Mouse (Mus musculus): ENCODE results near the gene Rbm12. TPM values are rescaled to one million over a fixed set of nuclear protein-coding genes. Genes with fewer than 3 reads are reported as not detected.
"Not testable (repeated sequence)": the region's sequence is repeated elsewhere in the genome, so short reads cannot be mapped to it uniquely, and the experiment has no call there.

Gene Rbm12
- total RNA-seq, 2 experiments from 2014 or later = 27.7 to 36.0 TPM

DNA sequence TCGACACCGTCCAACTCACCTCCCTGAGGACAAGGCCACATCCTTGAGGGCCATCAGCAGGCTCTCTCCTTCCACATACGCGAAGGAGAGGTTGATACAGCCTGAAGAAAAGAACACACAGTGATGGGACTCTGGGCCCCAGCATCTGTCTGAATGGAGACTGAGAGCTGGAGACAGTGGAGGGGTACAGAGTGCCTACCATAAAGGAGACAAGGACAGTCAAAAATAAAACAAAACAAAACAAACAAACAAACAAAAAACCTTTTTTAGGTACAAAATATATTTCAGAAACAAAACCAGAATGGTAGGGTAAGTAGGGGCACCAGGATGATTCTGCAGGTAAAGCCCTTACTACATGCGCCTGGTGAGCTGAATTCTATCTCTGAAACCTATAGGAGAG lies 15.2 kb upstream of the Rbm12 start, which contains the start of gene Gm28036:
Gene Gm28036 (minus strand): TSS at position 101 of the 400 bp plus-strand sequence.
- intact Hi-C loops (cut with DNase I) = loop anchor here (10.0 kb wide), 1 partner anchor 152 kb away; no protein-coding TSS in a partner anchor
- no peak within 1 kb of the TSS for H3K27ac ChIP-seq
- DNase-seq (ENCODE audit: extremely low spot score in 1 of 2, low spot score in 2 of 2) = no peak
- TF ChIP-seq CTCF (IDR thresholded peaks at IDR 0.05) = no peak
- no peak within 1 kb of the TSS for H3K4me3 ChIP-seq

DNA sequence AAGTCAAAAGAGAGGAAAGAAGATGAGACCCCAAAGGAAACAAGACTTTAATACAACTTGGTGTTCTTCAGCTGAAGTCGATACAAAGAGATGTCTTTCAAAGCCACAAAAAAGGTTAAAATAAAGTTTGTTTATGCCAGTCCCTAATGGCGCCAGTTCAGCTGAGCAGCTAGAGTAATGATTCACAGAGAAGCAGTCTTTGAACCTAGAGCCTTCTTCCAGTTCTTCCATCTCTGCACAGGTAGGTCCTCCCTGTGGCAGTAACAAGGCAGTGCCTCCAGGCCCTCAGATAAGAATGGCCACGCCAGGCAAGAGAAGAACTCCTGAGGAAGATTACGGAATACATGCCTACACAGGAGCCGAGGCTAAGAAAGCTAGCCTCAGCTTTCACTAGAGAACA lies 12.0 kb upstream of the Rbm12 start:
- Histone ChIP-seq H3K4me3 (no peak overlapping the region), H3K27ac (no peak overlapping the region)
- no peak for TF ChIP-seq CTCF (IDR thresholded peaks at IDR 0.05)
- DNase-seq (ENCODE audit: extremely low spot score in 1 of 2, low spot score in 2 of 2) = no peak
- intact Hi-C loops (cut with DNase I) = loop anchor here (10.0 kb wide), 1 partner anchor 149 kb away; no protein-coding TSS in a partner anchor

DNA sequence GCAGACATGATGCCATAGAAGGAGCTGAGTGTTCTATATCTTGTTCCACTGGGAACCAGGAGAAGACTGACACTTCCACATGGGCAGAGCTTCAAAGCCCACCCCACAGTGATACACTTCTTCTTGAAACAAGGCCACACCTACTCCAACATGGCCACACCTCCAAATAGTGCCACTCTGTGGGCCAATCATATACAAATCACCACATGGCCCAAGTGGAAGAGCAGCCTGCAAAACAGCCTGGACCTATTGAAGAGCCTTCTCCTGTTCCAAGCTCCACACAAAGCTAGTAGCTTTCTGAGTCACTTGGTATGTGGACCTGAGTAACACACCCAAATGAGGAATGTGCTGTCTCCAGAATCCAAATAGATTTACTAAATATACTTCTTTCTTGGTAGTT lies 7.8 kb upstream of the Rbm12 start:
- TF ChIP-seq CTCF (IDR thresholded peaks at IDR 0.05) = no peak
- DNase-seq (ENCODE audit: extremely low spot score in 1 of 2, low spot score in 2 of 2) = no peak
- Histone ChIP-seq H3K4me3 (no peak overlapping the region), H3K27ac (no peak overlapping the region)
- intact Hi-C loops (cut with DNase I) = no loop called here

DNA sequence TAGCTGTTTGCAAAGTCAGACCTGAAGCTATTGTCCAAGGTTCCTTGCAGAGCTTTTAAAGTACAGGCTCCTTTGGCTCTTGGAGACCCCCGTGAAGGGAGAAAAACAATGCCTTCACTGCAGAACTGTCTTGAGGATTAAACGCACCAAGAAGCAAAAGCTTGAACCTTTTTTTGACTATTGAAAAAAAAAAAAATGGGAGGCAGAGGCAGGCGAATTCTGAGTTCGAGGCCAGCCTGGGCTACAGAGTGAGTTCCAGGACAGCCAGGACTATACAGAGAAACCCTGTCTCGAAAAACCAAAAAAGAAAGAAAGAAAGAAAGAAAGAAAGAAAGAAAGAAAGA lies 274 bp upstream of the Rbm12 start:
- intact Hi-C loops (cut with DNase I); DNase-seq (ENCODE audit: extremely low spot score in 1 of 2, low spot score in 2 of 2): not testable (repeated sequence)
- Histone ChIP-seq H3K4me3 (peak overlapping the region; percentile 97), H3K27ac (peak overlapping the region; percentile 97; the same call in 1 of the 2 replicates)

DNA sequence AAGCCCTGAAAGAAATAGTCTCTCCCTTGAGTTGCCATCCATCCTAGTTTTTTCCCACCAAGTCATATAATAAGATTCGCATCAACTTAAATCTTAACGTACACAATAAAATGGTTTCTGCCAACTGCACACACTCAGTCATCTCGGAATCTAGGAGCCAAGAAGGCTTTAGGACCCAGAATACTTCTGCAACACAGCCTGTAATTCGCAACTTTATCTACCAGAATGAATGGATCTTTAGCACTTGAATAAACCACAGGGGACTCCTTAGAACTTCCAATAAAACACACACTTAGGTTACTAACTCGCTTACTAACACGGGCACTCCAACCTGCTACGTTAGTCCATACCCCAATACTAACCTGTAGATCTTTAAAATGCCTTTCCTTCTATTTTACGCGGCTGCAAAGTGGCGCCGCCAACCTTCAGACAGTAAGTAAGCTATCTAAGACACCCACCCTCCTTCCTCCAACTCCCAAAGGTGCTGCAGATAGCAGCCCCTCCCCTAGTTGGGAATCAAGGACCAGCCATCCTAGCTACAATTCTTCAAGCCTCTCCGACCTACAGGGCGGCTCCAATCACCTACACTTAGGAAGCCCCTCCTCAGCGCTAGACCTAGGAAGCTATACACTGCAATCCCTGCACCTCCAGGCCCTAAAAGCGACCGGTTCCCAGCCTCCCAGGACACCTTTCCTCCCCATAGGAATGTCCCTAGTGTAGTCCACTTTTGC lies 986 bp downstream of the Rbm12 start:
- TF ChIP-seq CTCF (IDR thresholded peaks at IDR 0.05) = no peak
- DNase-seq (ENCODE audit: extremely low spot score in 1 of 2, low spot score in 2 of 2) = peak; percentile 13 to 16
- intact Hi-C loops (cut with DNase I) = loop anchor here (2.0 kb wide), 1 partner anchor 46 kb away; the partner anchor contains the start of gene Spag4

DNA sequence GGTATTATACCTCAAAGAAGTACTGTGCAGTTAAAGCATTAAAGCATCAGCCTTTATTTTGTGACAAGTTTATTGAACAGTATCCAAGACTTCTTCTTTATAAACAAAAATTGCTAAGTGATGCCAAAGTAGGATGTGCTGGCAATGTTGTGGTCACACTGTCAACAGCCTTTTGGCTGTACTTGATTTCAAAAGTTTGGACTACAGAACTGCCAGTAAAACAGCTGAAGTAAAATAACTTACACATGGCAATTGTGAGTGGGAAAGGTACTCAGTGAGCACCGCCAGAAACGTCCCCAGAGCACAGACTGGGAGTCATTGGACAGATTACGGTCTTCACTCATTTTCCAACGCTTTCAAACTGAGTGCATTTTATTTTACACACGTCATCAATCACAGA lies 19.9 kb downstream of the Rbm12 start:
- H3K4me3 ChIP-seq = no peak overlapping the region
- TF ChIP-seq CTCF (IDR thresholded peaks at IDR 0.05) = no peak
- H3K27ac ChIP-seq = no peak overlapping the region
- no peak for DNase-seq (ENCODE audit: extremely low spot score in 1 of 2, low spot score in 2 of 2)
- intact Hi-C loops (cut with DNase I) = no loop called here

More for the DNA sequence above, 986 bp downstream of the Rbm12 start:
- Histone ChIP-seq H3K27ac (peak overlapping the region; percentile 97), H3K4me3 (peak overlapping the region; percentile 97)

DNA sequence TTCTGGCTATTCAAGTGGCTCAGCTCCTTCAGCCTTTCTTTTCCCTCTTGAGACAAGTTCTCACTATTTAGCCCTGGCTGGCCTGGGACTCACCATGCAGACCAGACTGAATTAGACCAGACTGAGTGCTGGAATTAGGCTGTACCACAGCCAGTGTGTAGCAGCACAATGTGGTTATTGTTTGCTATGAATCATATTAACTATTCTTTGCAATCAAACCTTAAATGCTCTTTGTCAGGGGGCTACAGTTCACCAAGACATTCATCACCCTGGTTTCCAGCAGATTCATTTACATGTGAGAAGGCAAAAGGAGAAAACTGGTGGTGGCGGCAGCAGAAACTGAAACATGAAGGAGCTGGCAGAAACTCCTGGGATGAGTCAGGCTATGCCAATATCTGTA lies 22.0 kb downstream of the Rbm12 start:
- TF ChIP-seq CTCF (IDR thresholded peaks at IDR 0.05) = no peak
- no peak for DNase-seq (ENCODE audit: extremely low spot score in 1 of 2, low spot score in 2 of 2)
- intact Hi-C loops (cut with DNase I) = no loop called here
- H3K27ac ChIP-seq = peak overlapping the region; percentile 30; the same call in 1 of the 2 replicates
- H3K4me3 ChIP-seq = no peak overlapping the region

DNA sequence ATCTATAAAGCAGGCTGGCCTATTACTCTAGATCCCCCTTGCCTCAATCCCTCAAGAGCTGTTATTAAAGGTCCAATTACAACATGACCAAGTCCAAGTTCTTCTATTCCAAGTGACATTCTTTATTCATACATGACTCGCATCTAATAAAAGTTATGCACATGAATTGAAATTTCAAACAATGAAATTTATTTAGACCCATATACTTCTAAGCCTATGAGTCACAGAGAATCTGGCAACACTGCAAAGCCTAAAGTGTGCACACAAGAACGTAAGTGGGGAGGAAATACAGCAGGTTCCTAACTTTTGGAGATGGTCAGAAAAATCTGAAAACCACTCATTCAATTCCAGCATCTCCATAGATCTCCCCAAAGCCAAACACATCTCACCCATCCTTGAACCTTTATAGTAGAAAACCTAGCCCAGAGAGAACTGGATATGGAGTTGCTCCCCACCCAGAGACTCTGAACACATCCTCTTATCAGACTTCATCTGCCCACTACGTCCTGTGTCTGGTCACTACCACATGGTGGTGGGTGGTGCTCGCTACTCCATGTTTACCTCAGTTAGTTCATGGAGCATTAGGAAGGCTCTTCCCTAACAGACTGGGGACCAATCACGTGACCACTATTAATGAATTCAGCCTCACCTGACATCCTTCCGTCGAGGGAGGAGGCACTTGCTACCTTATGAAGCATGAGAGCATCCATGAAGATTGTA lies 24.2 kb downstream of the Rbm12 start:
- no peak for TF ChIP-seq CTCF (IDR thresholded peaks at IDR 0.05)
- no peak for DNase-seq (ENCODE audit: extremely low spot score in 1 of 2, low spot score in 2 of 2)
- H3K27ac ChIP-seq = no peak overlapping the region
- no peak overlapping the region for H3K4me3 ChIP-seq
- intact Hi-C loops (cut with DNase I) = no loop called here

DNA sequence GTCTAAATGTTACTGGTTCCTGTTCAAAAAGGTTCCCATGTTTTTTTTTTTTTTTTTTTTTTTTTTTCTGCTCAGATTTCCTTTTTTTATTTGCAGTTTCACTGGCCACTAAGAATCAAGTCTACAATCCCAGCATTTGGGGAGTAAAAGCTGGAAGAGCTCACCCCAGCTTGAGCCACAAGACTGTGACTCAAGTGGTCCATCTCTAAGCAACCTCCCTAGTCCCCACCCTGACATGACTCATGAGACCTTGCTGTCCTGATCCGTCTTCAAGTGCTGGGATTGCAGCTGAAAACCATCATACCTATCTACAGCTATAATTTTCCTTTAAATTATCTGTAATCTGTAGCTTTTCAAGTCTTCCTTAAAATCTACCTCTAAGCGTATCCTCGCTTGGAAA lies 27.2 kb downstream of the Rbm12 start:
- intact Hi-C loops (cut with DNase I) = no loop called here
- DNase-seq (ENCODE audit: extremely low spot score in 1 of 2, low spot score in 2 of 2) = no peak
- TF ChIP-seq CTCF (IDR thresholded peaks at IDR 0.05) = no peak

DNA sequence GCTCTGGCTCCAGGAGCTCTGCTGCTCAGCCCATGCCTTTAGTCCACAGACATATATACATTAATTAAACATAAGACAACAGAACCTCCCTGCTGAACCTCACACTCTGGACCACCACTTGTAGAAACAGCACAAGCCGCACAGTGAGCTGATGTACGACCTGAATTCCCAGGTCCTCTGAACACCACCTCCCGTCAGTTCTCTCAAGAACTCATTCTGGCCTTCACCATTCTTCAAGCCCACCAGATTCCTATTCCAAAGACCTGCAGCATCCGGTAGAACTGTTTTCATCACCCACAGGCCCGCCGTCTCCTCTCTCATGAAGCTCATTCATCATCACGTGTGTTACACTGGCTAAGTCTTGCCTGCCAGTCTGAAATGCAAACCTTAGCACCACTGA lies 31.4 kb downstream of the Rbm12 start:
- DNase-seq (ENCODE audit: extremely low spot score in 1 of 2, low spot score in 2 of 2) = no peak
- Histone ChIP-seq H3K4me3 (no peak overlapping the region), H3K27ac (no peak overlapping the region)
- TF ChIP-seq CTCF (IDR thresholded peaks at IDR 0.05) = no peak
- intact Hi-C loops (cut with DNase I) = no loop called here

More for the DNA sequence above, 27.2 kb downstream of the Rbm12 start:
- no peak overlapping the region for H3K27ac ChIP-seq
- H3K4me3 ChIP-seq = no peak overlapping the region

DNA sequence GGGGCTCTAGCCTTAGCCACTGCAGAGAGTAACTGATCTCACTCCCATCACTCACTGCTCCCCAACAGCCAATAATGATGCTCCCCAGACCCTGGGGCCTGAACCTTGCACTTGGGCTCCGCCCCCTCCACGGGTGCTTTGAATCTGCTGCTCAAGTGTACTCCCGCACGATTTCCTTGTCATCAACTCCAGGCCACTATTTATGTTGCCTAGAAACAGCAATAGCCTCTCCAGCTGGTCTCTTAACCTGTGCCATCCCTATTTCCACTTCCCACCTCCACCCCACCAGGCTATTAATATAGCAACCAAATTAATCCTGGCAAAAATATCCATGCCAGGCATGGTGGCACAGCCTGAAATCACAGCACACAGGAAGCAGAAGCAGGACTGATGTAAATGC lies 32.1 kb downstream of the Rbm12 start:
- intact Hi-C loops (cut with DNase I) = no loop called here
- Histone ChIP-seq H3K4me3 (no peak overlapping the region), H3K27ac (no peak overlapping the region)
- DNase-seq (ENCODE audit: extremely low spot score in 1 of 2, low spot score in 2 of 2) = no peak
- no peak for TF ChIP-seq CTCF (IDR thresholded peaks at IDR 0.05)

DNA sequence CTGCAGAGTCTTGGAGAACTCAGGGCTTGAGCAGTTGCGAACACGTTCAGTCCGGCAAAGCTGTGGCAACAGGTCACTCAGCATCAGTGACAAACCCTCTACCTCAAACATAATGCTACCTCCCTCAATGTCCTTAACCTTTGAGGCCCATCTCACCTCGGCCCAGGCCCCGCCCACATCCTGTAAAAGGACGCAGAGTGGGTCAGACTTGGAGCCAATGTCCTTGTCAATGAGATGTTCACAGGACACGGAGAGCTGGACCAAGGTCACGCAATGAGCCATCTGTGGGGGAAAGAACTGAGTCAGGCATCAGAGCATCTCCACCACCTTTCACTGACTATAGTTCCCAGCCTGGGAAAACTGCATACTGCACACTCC lies 32.6 kb downstream of the Rbm12 start:
- no peak for TF ChIP-seq CTCF (IDR thresholded peaks at IDR 0.05)
- DNase-seq (ENCODE audit: extremely low spot score in 1 of 2, low spot score in 2 of 2) = no peak
- Histone ChIP-seq H3K4me3 (no peak overlapping the region), H3K27ac (no peak overlapping the region)
- intact Hi-C loops (cut with DNase I) = no loop called here
